Mouse (Mus musculus): ENCODE data around the gene Tmem81.
"Not testable (repeated sequence)": the region's sequence is repeated elsewhere in the genome, so short reads cannot be mapped to it uniquely, and the experiment has no call there.

Tmem81 gene

GRCm38 (mm10) chr1:132506058-132506457, at the start of gene Tmem81:
TSS of gene Tmem81 (plus strand) at chr1:132506230.
- DNase-seq: no peak

- peak; percentile 4 for DNase-seq
These were observed 41.4 kb upstream of the Tmem81 start for GRCm38 (mm10) chr1:132464651-132465050.

- peak; percentile 7 for DNase-seq
These were observed 37.1 kb upstream of the Tmem81 start for GRCm38 (mm10) chr1:132468926-132469325.

GRCm38 (mm10) chr1:132469519-132469918, 36.5 kb upstream of the Tmem81 start:
- no peak for DNase-seq

GRCm38 (mm10) chr1:132470031-132470430, 36.0 kb upstream of the Tmem81 start:
- not testable (repeated sequence) for DNase-seq

- no peak for DNase-seq
These were observed 35.0 kb upstream of the Tmem81 start for GRCm38 (mm10) chr1:132471032-132471431.

- no peak for DNase-seq
These were observed 34.5 kb upstream of the Tmem81 start for GRCm38 (mm10) chr1:132471499-132471898.

- no peak for DNase-seq
These were observed 33.5 kb upstream of the Tmem81 start for GRCm38 (mm10) chr1:132472537-132472936.

- no peak for DNase-seq
These were observed 31.5 kb upstream of the Tmem81 start for GRCm38 (mm10) chr1:132474496-132474895.

GRCm38 (mm10) chr1:132476575-132476927, 29.5 kb upstream of the Tmem81 start:
- no peak for DNase-seq

GRCm38 (mm10) chr1:132476928-132477691, 28.9 kb upstream of the Tmem81 start, which contains the start of gene Rbbp5:
TSS of gene Rbbp5 (plus strand) at chr1:132477365.
- DNase-seq: peak; percentile 93

- no peak for DNase-seq
These were observed 26.6 kb upstream of the Tmem81 start for GRCm38 (mm10) chr1:132479438-132479837.

GRCm38 (mm10) chr1:132481619-132482018, 24.4 kb upstream of the Tmem81 start:
- DNase-seq: no peak

GRCm38 (mm10) chr1:132483234-132483633, 22.8 kb upstream of the Tmem81 start:
- no peak for DNase-seq

GRCm38 (mm10) chr1:132483759-132484158, 22.3 kb upstream of the Tmem81 start:
- no peak for DNase-seq

GRCm38 (mm10) chr1:132500535-132500934, 5.5 kb upstream of the Tmem81 start:
- DNase-seq: no peak

- DNase-seq: no peak
These were observed 875 bp upstream of the Tmem81 start for GRCm38 (mm10) chr1:132505155-132505554.

GRCm38 (mm10) chr1:132506656-132507055, 626 bp downstream of the Tmem81 start:
- no peak for DNase-seq

- no peak for DNase-seq
These were observed 3.7 kb downstream of the Tmem81 start for GRCm38 (mm10) chr1:132509771-132510170.

- no peak for DNase-seq
These were observed 5.5 kb downstream of the Tmem81 start for GRCm38 (mm10) chr1:132511521-132511920.

GRCm38 (mm10) chr1:132512106-132512505, 6.1 kb downstream of the Tmem81 start:
- DNase-seq: no peak

- no peak for DNase-seq
These were observed 9.3 kb downstream of the Tmem81 start for GRCm38 (mm10) chr1:132515339-132515738.

GRCm38 (mm10) chr1:132516776-132517175, 10.7 kb downstream of the Tmem81 start:
- no peak for DNase-seq

- no peak for DNase-seq
These were observed 12.6 kb downstream of the Tmem81 start for GRCm38 (mm10) chr1:132518621-132519020.

GRCm38 (mm10) chr1:132519734-132520133, 13.7 kb downstream of the Tmem81 start:
- no peak for DNase-seq
